Mouse (Mus musculus): ENCODE data around the gene Ostc. TPM values are rescaled to one million over a fixed set of nuclear protein-coding genes. Genes with fewer than 3 reads are reported as not detected.

Gene Ostc
- polyA plus RNA-seq, 1 experiment from 2014 or later = 218 TPM

- Histone ChIP-seq H3K9me3 (replicated peaks) (no peaks in the 10 kb centered on the region), H3K36me3 (replicated peaks) (peaks cover 46% of the 10 kb centered on the region), H3K27me3 (peaks cover 3% of the 10 kb centered on the region; the same call in 1 of the 2 replicates), H3K27ac (replicated peaks) (no peak overlapping the region), H3K4me3 (replicated peaks) (0 out of 2 replicates have a peak overlapping the region, but pooled peaks have one; percentile 90), H3K4me2 (0 out of 2 replicates have a peak overlapping the region, but pooled peaks have one; percentile 82), H3K4me1 (replicated peaks) (peaks cover 30% of the 10 kb centered on the region), H3K9ac (0 out of 2 replicates have a peak overlapping the region, but pooled peaks have one; percentile 8)
- WGBS (ENCODE audit: insufficient replicate concordance) = 68% methylated on average over 4 of the region's 4 CpGs
- no peak for ATAC-seq (ENCODE audit: insufficient read depth)
Measured at GRCm38 (mm10) chr3:130727676-130728075, 18.4 kb upstream of the Ostc start.

- ATAC-seq (ENCODE audit: insufficient read depth) = no peak
- H3K9ac ChIP-seq = no peak overlapping the region
- no peak overlapping the region for H3K27ac ChIP-seq (replicated peaks)
- no peak overlapping the region for H3K4me3 ChIP-seq (replicated peaks)
- no peaks in the 10 kb centered on the region for H3K9me3 ChIP-seq (replicated peaks)
- peaks cover 46% of the 10 kb centered on the region for H3K36me3 ChIP-seq (replicated peaks)
- no peaks in the 10 kb centered on the region for H3K27me3 ChIP-seq
- no peak overlapping the region for H3K4me2 ChIP-seq
- 85% methylated on average over 1 of the region's 1 CpGs for WGBS (ENCODE audit: insufficient replicate concordance)
- peaks cover 30% of the 10 kb centered on the region for H3K4me1 ChIP-seq (replicated peaks)
Measured at GRCm38 (mm10) chr3:130727036-130727435, 17.8 kb upstream of the Ostc start.

GRCm38 (mm10) chr3:130725718-130726117 is 16.5 kb upstream of the Ostc start:
- peaks cover 46% of the 10 kb centered on the region for H3K36me3 ChIP-seq (replicated peaks)
- H3K4me2 ChIP-seq = no peak overlapping the region
- 73% methylated on average over 2 of the region's 2 CpGs for WGBS (ENCODE audit: insufficient replicate concordance)
- no peak overlapping the region for H3K9ac ChIP-seq
- ATAC-seq (ENCODE audit: insufficient read depth) = no peak
- H3K9me3 ChIP-seq (replicated peaks) = no peaks in the 10 kb centered on the region
- peaks cover 26% of the 10 kb centered on the region for H3K4me1 ChIP-seq (replicated peaks)
- no peaks in the 10 kb centered on the region for H3K27me3 ChIP-seq
- no peak overlapping the region for H3K27ac ChIP-seq (replicated peaks)
- no peak overlapping the region for H3K4me3 ChIP-seq (replicated peaks)

GRCm38 (mm10) chr3:130722733-130723478 is 13.7 kb upstream of the Ostc start:
- 72% methylated on average over 11 of the region's 11 CpGs for WGBS (ENCODE audit: insufficient replicate concordance)
- no peak overlapping the region for H3K4me3 ChIP-seq (replicated peaks)
- H3K4me1 ChIP-seq (replicated peaks) = peaks cover 7% of the 10 kb centered on the region
- H3K9me3 ChIP-seq (replicated peaks) = no peaks in the 10 kb centered on the region
- H3K27ac ChIP-seq (replicated peaks) = no peak overlapping the region
- no peak overlapping the region for H3K9ac ChIP-seq
- H3K27me3 ChIP-seq = no peaks in the 10 kb centered on the region
- no peak for ATAC-seq (ENCODE audit: insufficient read depth)
- no peak overlapping the region for H3K4me2 ChIP-seq
- H3K36me3 ChIP-seq (replicated peaks) = peaks cover 34% of the 10 kb centered on the region

GRCm38 (mm10) chr3:130720225-130720624 is 11.0 kb upstream of the Ostc start:
- ATAC-seq (ENCODE audit: insufficient read depth) = no peak
- 27% methylated on average over 4 of the region's 4 CpGs for WGBS (ENCODE audit: insufficient replicate concordance)
- H3K4me1 ChIP-seq (replicated peaks) = no peaks in the 10 kb centered on the region

GRCm38 (mm10) chr3:130718871-130719270 is 9.6 kb upstream of the Ostc start:
- ATAC-seq (ENCODE audit: insufficient read depth) = no peak

More at GRCm38 (mm10) chr3:130720225-130720624, 11.0 kb upstream of the Ostc start:
- Histone ChIP-seq H3K4me3 (replicated peaks) (no peak overlapping the region), H3K9me3 (replicated peaks) (no peaks in the 10 kb centered on the region), H3K36me3 (replicated peaks) (peaks cover 7% of the 10 kb centered on the region; the same call in 1 of the 2 replicates), H3K4me2 (no peak overlapping the region), H3K27me3 (no peaks in the 10 kb centered on the region; the same call in none of the 2 replicates), H3K27ac (replicated peaks) (no peak overlapping the region), H3K9ac (no peak overlapping the region)

GRCm38 (mm10) chr3:130716555-130716954 is 7.3 kb upstream of the Ostc start:
- no peak for ATAC-seq (ENCODE audit: insufficient read depth)
- Histone ChIP-seq H3K4me3 (replicated peaks) (no peak overlapping the region), H3K4me2 (no peak overlapping the region), H3K27me3 (no peaks in the 10 kb centered on the region; the same call in none of the 2 replicates), H3K4me1 (replicated peaks) (peaks cover 9% of the 10 kb centered on the region), H3K36me3 (replicated peaks) (no peaks in the 10 kb centered on the region), H3K9ac (no peak overlapping the region), H3K9me3 (replicated peaks) (no peaks in the 10 kb centered on the region), H3K27ac (replicated peaks) (no peak overlapping the region)
- 75% methylated on average over 7 of the region's 7 CpGs for WGBS (ENCODE audit: insufficient replicate concordance)

More at GRCm38 (mm10) chr3:130718871-130719270, 9.6 kb upstream of the Ostc start:
- no peak overlapping the region for H3K4me2 ChIP-seq
- WGBS (ENCODE audit: insufficient replicate concordance) = 72% methylated on average over 4 of the region's 4 CpGs
- H3K4me3 ChIP-seq (replicated peaks) = no peak overlapping the region
- H3K27ac ChIP-seq (replicated peaks) = no peak overlapping the region
- no peaks in the 10 kb centered on the region; the same call in none of the 2 replicates for H3K27me3 ChIP-seq
- H3K4me1 ChIP-seq (replicated peaks) = peaks cover 9% of the 10 kb centered on the region
- H3K9me3 ChIP-seq (replicated peaks) = no peaks in the 10 kb centered on the region
- H3K36me3 ChIP-seq (replicated peaks) = no peaks in the 10 kb centered on the region
- no peak overlapping the region for H3K9ac ChIP-seq

- Histone ChIP-seq H3K4me1 (replicated peaks) (peaks cover 13% of the 10 kb centered on the region), H3K27ac (replicated peaks) (no peak overlapping the region), H3K9me3 (replicated peaks) (no peaks in the 10 kb centered on the region), H3K9ac (0 out of 2 replicates have a peak overlapping the region, but pooled peaks have one; percentile 18), H3K4me3 (replicated peaks) (peak overlapping the region; percentile 55), H3K36me3 (replicated peaks) (no peaks in the 10 kb centered on the region), H3K4me2 (peak overlapping the region; percentile 71), H3K27me3 (no peaks in the 10 kb centered on the region; the same call in none of the 2 replicates)
- ATAC-seq (ENCODE audit: insufficient read depth) = 0 out of 2 replicates have a peak, but pooled peaks have one; percentile 29
- WGBS (ENCODE audit: insufficient replicate concordance) = 7% methylated on average over 22 of the region's 22 CpGs
Measured at GRCm38 (mm10) chr3:130714775-130715568, 5.7 kb upstream of the Ostc start.

GRCm38 (mm10) chr3:130712891-130713290 is 3.6 kb upstream of the Ostc start:
- 50% methylated on average over 6 of the region's 6 CpGs for WGBS (ENCODE audit: insufficient replicate concordance)
- H3K9ac ChIP-seq = no peak overlapping the region
- no peak for ATAC-seq (ENCODE audit: insufficient read depth)
- no peaks in the 10 kb centered on the region for H3K36me3 ChIP-seq (replicated peaks)
- peaks cover 26% of the 10 kb centered on the region for H3K4me1 ChIP-seq (replicated peaks)
- no peak overlapping the region for H3K4me2 ChIP-seq
- no peaks in the 10 kb centered on the region; the same call in none of the 2 replicates for H3K27me3 ChIP-seq
- H3K27ac ChIP-seq (replicated peaks) = no peak overlapping the region
- no peak overlapping the region for H3K4me3 ChIP-seq (replicated peaks)
- no peaks in the 10 kb centered on the region for H3K9me3 ChIP-seq (replicated peaks)

GRCm38 (mm10) chr3:130710103-130710502 is 859 bp upstream of the Ostc start:
- WGBS (ENCODE audit: insufficient replicate concordance) = 49% methylated on average over 7 of the region's 7 CpGs
- ATAC-seq (ENCODE audit: insufficient read depth) = no peak
- H3K9ac ChIP-seq = peak overlapping the region; percentile 26; the same call in 1 of the 2 replicates
- H3K36me3 ChIP-seq (replicated peaks) = 0 out of 2 replicates have a peak, but pooled peaks cover 2% of the 10 kb centered on the region
- H3K27me3 ChIP-seq = no peaks in the 10 kb centered on the region
- H3K4me1 ChIP-seq (replicated peaks) = peaks cover 37% of the 10 kb centered on the region
- 0 out of 2 replicates have a peak overlapping the region, but pooled peaks have one; percentile 19 for H3K27ac ChIP-seq (replicated peaks)
- H3K4me2 ChIP-seq = peak overlapping the region; percentile 78
- peak overlapping the region; percentile 79 for H3K4me3 ChIP-seq (replicated peaks)
- no peaks in the 10 kb centered on the region for H3K9me3 ChIP-seq (replicated peaks)

- 0% methylated on average over 5 of the region's 5 CpGs for WGBS (ENCODE audit: insufficient replicate concordance)
- ATAC-seq (ENCODE audit: insufficient read depth) = no peak
- Histone ChIP-seq H3K27me3 (no peaks in the 10 kb centered on the region), H3K9me3 (replicated peaks) (no peaks in the 10 kb centered on the region), H3K9ac (peak overlapping the region; percentile 85), H3K4me2 (peak overlapping the region; percentile 78), H3K4me3 (replicated peaks) (peak overlapping the region; percentile 79), H3K27ac (replicated peaks) (peak overlapping the region; percentile 84), H3K36me3 (replicated peaks) (0 out of 2 replicates have a peak, but pooled peaks cover 7% of the 10 kb centered on the region), H3K4me1 (replicated peaks) (peaks cover 28% of the 10 kb centered on the region)
Measured at GRCm38 (mm10) chr3:130708529-130708928, 715 bp downstream of the Ostc start.

All from liver, embryonic 15.5 days (tissue).